Mouse (Mus musculus) T-helper 2 cell (primary cell): ENCODE data around the gene Pkm.

Experiments
- in situ Hi-C: fragments of 300-600 bp; cut with MboI, MseI; formaldehyde crosslinking; loops from one replicate; pipeline ENCODE4 v1.15.1; 2025; ENCODE audit warnings: high pct_unique_total_duplicates

Pkm gene

DNA sequence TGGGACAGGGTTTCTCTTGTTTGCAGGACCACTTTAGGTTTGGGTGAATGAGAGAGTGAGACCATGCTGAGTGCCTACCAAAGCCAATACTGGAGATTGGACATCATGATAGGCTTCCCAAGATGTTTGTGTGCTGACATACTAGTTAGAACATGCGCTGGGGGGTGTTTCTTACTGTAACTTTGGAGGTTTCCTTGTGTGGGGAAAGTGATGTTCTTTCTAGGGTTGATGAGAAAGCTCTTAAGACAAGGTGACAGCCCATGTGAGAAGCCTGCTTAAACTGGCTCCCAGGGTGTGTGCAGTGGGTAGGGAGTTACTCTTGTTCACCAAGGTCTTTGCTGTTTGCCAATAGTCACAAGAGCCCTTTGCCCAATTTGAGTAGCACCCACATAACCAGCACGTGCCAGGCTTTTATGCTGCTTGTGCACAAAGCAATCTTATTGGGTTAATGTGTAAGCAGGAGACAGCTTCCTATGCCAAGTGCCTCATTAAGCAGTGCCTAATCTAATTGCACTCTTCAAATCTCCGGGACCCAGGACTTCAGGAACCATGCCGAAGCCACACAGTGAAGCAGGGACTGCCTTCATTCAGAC lies 8.6 kb downstream of the Pkm start:
- in situ Hi-C loops = no loop called here

DNA sequence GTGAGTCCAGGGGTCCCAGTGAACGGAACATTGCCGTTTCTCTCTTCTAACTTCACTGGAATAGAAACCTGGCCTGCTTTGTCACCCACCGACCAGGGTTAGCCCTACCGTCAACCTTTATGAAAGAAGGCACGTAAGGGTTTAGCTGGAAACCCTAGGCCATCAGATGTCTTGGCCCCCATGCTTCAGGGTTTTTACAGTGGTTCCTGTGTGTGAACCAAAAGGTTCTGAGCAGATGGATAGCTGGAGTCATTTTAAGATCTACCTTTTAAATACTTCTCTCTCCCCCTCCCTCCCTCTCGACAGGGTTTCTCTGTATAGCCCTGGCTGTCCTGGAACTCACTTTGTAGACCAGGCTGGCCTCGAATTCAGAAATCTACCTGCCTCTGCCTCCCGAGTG lies 9.8 kb downstream of the Pkm start:
- in situ Hi-C loops = no loop called here

DNA sequence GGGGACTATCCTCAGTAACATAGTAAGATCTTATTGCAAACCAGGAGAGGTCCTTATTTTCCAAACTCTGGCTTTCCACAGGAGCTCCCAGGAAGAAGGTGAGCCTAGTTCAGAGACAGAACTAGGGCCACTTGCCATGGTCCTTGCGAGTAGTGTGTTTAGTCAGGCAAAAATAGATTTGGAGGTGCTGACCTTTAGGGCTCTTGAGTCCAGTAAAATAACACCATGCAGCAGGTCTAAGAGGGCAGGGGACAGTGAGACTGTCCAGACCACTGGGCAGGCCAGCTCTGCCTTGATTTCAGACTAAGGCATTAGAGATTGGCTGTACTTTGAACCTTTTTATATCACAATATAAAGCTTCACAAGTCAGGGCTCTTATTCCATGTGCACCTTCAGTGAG lies 10.6 kb downstream of the Pkm start:
- in situ Hi-C loops = no loop called here

DNA sequence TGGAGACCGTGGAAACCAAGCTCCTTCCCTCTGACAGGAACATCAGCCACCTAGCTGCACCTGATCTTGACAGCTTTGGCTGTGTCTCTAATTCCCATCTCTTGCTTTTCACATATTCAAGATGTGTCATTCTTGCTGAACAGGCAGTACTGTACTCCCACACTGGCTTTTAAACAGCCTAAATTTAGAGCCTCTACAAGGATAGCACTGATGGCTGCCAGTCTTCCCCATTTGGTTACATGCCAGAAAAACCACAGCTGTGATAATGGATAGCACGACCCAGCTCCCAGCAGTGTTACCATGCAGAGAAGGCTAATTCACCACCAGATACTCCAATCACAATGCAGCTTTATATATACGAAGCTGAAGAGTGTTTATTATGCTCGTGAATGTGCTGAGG lies 11.1 kb downstream of the Pkm start:
- in situ Hi-C loops = no loop called here

DNA sequence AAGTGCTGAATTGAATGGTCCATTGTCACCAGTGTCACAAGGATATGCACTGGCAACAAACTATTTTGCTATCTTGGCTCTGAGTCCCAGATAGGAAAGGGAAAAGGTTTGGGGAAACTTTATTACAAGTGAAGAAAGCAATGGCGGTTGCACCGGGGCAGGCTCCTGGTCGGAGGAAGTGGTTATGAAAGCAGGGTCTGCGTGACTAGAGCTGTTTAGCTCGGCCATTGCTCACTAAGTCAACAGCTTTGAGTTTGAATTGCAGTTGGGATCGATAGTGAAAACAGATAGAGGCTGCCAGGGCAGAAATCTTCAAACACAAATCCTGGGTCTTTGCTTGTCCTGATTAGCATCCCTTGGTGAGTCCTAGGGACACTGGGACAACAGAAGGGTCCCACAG lies 11.7 kb downstream of the Pkm start:
- in situ Hi-C loops = no loop called here

DNA sequence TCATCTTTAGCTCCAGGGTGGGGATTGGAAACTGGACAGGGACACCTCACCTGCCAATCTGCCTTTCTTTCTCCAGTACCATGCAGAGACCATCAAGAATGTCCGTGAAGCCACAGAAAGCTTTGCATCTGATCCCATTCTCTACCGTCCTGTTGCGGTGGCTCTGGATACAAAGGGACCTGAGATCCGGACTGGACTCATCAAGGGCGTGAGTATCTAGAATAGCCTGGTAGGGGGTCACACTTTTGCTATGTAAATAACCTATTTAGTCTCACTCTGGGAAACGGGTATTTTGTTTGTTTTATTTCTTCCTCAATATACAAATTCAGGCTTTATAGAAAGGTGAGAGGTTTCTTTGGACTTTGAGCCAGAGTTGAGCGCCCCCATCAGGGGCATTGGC lies 12.3 kb downstream of the Pkm start:
- in situ Hi-C loops = no loop called here

DNA sequence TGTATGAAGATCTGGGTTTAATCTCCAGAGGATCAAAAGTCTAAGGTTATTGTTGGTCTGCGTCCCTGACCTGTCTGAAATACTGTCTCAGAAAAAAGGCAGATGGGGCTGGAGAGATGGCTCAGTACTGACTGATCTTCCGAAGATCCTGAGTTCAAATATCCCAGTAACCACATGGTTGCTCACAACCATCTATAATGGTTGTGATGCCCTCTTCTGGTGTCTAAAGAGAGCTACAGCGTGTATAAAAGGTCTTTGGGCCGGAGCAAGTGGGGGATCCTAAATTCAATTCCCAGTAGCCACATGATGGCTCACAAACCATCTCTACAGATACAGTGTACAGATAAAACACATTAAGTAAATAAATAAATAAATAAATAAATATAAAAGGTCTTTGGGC lies 13.0 kb downstream of the Pkm start:
- in situ Hi-C loops = no loop called here

DNA sequence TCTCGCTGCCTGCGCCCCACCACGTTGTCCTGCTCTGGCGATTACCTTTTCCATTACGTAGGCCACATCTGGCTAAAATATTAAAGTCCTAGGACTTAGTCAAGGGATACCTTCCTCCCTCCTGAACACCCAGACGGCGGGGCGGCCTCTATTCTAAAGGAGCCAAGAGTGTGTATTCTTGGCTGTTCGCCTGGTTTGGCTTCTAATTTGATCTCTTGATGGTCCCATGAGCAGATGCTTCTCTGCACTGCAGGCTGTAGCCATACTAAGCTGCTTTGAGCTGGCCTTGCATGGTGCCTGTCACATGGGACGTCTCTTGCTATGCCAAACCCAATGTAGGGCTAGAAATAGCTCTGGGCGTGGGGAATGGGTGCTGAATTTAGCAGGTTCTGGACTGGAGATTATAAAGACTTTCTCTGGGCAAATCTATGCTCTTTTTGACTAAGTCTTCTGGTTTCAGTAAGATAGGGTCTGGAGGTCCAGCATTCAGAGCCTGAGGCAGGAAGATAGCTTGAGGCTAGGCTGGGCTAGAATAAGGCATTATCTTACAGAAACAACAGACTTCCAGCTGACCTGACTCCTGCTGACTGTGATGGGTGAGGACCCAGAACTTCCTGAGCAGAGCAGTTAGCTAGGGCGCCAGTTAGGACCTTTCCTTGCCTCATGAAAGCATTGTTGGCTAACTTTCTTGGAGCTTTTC lies 16.2 kb downstream of the Pkm start:
- in situ Hi-C loops = no loop called here

DNA sequence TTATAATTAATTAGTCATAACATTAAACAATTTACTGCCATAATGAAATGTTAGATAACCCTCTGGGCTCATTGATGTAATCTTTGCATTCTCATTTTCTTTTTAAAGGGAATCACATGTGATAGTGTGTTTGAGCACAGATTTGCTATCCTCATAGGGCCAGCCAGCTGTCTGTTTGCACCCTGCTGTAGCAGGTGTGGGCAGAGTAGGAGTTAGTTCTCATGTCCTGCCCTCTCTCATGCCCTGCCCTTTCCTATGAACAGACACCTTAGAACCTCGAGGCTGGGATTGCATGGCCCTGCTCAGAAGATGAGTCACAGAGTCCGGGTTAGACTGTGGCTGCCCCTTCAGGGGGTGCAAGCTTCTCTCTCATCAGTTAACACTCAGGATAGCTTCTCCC lies 17.3 kb downstream of the Pkm start:
- in situ Hi-C loops = no loop called here

DNA sequence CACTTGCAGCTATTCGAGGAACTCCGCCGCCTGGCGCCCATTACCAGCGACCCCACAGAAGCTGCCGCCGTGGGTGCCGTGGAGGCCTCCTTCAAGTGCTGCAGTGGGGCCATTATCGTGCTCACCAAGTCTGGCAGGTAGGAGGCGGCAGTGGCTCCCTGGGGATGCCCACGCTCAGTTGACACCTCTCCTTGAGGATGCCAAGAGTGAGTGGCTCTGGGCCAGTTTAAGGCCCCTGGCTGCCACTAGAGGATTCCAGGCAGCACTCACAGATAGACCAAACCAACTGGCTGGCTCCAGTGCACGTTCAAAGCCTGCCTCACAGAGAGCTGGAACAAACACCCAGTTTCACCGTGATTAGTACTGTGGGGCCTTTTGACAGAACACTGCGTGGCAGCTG lies 19.4 kb downstream of the Pkm start:
- in situ Hi-C loops = no loop called here

DNA sequence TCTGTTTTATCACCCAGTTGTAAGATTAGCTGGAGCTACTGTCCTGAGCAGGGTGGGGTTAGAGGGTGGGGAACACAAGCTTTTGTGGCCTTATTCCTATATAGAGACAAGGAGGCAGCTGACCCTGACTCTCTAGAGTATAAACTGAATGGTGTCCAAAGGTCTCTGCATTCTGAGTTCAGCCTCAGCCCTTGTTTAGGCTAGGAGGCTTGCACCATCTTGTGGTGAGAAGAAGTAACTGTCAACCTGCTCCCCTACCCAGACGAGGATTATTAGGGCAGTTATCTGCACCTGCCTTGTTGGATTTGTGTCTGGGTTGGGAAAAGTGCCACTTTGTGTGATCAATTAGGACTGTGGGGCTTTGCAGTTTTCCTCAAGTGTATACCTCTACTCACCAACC lies 22.1 kb downstream of the Pkm start:
- in situ Hi-C loops = no loop called here

DNA sequence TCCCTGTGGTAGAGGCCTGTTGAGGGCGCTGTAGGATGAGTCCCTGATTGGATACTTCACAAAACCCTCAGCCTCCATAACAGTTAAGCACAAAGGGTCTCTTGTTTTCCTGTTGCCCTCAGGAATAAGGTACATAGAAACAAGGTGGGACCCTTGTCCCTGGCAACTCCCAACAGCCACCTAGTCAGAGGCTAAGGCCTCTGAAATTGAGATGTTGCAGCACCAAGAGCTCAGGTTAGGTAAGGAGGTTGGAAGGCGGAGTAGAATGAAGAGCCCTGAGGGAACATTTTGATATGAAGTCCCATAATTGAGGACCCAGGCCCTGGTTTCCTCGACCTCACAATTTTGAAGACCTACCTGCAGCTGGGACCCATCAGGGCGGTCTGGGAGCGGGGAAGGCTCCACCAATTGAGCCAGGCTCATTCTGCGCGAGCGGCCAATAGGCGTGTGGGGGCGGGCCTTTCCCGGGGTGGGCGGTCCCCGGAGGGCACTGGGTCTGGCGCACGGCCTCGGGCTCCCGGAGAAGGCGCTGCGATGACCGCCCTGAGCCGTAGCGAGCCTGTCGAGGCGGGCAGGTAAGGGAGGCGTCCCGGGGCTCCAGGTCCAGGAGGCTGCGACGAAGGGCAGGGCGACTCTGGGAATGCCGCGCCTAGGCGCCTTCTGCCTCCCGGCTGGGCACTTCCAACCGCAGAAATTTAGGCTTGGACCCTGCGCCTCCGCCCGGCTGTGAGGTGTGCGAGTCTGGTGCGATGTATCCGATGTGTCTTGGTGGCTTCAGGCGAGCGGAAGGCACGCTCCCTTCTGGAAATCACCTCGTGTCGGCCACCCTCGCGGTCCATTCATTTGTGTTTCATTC lies 23.7 kb downstream of the Pkm start, which contains the start of gene Gramd2:
Gene Gramd2 (plus strand): TSS at position 467 of the 856 bp plus-strand sequence.
- in situ Hi-C loops = loop anchor here (5.0 kb wide), 1 partner anchor 82 kb away; no protein-coding TSS in a partner anchor

DNA sequence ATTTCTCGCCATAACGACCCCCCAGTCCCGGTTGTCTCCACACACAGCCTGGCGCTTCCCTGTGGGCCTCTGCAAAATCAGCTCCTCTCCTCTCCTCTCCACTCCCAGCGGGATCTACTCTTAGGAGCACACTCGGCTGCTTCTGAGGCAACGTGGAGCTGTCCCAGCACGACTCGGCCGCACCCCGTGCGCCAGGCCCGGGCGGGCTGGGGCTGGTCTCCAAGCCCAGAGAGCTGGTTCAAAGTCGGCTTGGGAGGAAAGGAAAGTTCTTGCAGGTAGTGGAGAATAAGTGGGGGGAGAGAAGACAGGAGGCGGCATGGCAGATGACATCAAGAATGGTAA lies 24.3 kb downstream of the Pkm start:
- in situ Hi-C loops = loop anchor here (5.0 kb wide), 1 partner anchor 82 kb away; no protein-coding TSS in a partner anchor

DNA sequence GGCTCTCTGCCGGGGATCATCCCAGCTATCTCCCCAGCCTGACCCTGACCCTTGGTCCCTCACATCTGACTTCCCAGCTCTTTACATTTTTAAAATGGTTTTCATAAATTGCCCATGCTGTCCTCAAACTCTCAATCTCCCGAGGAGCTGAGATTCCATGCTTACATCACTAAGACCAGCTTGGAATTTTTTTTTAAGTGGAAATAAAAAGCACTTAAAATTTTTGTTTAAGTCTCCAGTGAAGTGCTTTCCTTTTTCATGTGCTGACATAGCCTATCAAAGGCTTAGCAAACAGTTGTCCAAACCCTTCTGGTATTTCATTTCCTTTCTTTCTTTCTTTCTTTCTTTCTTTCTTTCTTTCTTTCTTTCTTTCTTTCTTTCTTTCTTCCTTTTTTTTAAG lies 27.9 kb downstream of the Pkm start:
- in situ Hi-C loops = loop anchor here (5.0 kb wide), 1 partner anchor 78 kb away; no protein-coding TSS in a partner anchor

DNA sequence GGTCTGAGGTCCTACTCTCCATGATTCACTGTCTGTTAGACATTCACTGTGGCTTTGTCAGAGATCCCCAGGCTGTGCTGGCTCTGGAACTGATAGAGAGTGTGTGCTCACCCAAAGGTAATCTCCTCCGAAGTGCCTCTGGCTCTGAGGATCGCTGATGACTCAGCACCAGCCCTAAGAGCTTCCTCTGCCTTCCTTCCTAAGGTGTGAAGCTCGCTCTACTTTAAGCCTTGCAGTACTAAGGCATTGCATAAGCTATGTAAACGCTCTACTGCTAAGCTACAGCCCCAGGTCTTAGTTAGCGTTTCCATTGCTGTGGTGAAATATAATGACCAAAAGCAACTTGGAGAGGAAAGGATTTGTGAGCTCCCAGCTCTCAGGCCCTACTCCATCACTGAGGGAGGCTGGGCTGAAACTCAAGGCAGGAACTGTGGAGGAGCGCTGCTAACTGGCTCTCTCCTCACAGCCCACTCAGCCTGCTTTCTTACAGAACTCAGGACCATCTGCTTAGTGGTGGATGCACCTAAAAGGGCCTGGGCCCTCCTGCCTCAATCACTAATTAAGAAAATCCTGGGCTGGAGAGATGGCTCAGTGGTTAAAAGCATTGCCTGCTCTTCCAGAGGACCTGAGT lies 31.4 kb downstream of the Pkm start:
- in situ Hi-C loops = no loop called here

DNA sequence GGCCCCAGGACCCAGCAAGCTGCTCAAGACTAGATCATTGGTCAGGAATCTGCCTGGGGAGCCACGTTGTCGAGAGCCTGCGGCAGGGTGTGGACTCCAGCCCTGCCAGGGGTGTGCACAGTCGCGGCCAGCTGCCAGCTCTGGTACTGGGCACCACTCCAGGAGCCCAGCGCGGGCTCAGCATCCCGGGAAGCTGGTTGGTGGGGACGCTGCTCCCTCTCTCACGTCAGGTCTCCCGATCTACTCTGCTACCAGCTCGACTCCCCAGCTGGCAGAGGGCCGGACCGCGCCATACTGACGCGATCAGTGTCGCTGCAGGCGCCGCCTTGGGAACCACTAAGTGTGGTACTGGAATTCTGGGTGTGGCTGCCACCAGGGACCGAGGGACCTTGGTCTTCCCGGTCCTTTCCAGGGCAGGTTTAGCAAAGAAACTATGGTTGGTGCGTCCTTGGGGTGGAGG lies 35.5 kb downstream of the Pkm start:
- in situ Hi-C loops = no loop called here

DNA sequence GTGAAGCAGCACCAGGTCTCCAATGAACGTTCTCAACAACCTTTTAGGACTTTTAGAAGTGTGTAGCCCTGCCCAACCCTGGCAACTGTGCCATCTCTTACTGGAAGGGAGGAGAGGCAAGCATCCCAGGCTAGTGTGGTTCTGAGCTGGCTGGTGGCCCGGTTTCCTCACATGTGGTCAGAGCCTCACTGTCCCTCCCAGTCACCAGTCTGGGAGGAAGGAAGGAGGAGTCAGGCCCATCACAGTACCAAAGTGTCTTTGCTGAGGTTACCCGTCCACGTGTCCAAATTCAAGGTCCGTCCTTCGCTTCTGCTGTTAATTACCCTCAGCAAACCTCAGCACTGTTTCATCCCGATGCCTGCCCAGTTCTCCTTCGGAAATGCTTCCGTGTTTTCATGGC lies 36.0 kb downstream of the Pkm start:
- in situ Hi-C loops = no loop called here

DNA sequence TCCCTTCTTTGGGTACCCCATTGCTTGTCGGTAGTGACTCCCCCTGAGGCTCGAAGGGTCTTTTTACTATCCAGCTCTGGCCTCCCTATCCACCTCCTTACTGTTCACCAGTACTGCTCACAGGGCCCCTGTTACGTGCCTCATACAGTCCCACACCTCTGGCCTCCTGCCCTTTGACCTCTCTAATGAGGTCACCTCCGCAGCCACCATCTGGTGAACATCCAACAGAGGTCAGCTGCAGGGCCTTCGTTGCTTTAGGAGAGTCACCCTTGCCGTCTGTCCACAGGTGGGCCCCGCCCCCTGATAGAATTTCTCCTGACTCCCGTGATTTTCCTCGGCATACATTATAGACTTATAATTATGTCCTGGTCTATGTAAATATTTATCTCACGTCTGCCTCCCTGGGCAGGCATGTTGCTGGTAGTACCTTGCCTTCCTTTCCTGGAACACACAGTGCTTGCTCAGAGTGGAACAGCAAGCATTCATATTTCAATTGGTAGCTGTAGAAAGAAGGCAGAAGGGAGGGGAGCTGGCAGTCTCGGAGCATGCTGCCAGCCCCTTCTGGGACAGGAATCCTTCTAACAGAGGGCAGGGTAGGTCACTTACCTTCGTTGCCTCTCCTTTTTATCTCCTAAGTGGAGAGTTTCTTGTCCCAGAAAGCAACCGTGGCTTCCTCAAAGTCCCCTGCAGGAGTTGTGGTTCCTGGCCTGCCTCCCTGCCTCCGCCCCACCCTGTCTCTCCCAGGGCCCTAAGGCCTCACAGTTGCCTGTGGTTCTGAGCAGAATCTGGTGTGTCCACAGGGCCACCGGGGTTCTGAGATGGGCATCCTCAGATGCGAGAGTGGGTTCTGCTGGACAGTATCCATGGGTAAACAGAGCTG lies 38.6 kb downstream of the Pkm start:
- in situ Hi-C loops = no loop called here

DNA sequence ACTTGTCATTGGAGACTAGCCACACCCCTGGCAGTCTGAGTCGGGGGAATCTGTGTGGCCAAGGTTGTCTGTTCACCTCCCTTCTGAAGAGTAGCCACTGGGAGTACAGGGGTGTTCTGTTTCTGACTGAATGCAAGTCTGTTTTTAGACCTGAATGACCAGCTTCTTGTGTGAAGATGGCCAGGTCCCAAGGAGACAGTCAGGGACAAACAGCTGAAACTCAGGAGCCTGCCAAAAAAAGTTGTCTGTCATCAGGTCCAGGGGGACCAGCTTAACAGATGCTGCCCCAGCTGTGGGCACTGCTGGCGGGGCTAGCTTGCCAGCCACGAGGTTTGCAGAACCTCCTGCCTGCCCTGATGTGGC lies 39.3 kb downstream of the Pkm start:
- in situ Hi-C loops = no loop called here

DNA sequence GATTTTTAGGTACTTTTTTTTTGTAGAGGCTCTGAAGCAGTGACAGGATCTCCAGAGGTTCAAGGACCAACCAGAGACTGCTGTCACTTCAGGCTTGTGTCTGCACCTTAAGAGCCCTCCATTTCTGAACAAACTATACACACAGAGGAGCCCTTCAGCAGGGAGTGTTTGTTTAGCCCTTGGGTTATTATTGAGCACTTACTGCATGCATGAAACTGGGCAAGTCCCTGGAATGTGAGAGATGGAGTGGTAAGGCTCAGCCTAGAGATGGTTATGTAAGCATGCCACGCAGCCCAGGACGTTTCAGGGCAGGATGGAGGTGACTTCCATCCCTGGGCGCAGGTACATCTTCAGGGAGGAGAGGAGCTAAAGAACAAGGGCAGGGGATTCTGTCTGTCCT lies 40.2 kb downstream of the Pkm start:
- in situ Hi-C loops = no loop called here

DNA sequence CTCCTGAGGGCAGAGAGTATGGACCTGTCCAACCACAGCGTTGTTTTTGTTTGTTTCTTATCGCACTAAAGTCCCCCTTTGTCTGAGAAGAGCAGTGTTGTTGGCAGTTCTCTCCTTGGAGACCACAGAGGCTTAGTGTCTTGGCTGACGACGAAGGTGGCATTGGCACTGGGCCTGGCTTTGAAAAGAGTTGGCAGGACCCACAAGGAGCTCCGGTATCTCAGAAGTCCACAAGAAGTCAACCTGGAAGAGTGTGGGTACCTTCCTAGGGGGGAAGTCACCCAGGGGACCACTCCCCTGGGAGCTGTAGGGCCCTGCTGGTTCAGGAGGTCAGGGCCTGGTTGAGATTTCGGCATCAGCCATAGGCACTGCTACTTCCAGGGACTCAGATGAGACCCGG lies 44.9 kb downstream of the Pkm start:
- in situ Hi-C loops = loop anchor here (25.0 kb wide), 1 partner anchor 736 kb away; no protein-coding TSS in a partner anchor
